Comparison of ENCODE assay signal across 10 mouse cellular contexts in the genomic region with DNA sequence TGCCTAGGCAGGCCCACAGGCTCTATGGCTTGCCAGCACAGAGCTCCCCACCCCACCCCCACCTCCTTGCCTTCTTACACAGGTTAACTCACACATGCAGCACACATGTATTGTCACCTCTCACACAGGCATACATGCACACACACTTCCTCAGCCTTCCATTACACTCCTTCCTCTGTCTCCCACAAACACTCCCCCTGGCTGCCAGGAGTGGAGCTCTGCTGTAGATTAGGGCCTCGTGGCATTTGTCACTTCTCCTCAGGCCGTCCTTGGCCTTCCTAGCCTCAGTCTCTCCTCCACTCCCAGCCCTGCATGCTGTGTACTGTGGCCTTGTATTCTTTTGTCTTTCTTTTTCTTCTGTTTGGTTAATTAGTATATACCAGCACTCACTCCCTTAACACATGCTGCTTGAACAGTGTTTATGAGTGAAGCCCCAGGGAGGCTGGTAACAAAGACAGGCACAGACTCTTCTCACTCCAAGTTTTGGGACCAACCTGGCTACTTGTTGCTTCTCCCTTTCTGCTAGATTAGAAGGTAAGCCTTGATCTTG. TPM values are rescaled to one million over a fixed set of nuclear protein-coding genes. Genes with fewer than 3 reads are reported as not detected.
DNase-seq lines count a peak whose midpoint lies in the region; ATAC-seq lines count a peak whose summit lies in the region.
"Had no signal": no experiment of that assay in that cellular context is flagged by ENCODE, and none has a peak within 500 bp of the region (broad histone marks: within the 10 kb centered on the region; RNA-seq: fewer than 3 reads in every experiment).

No protein-coding gene starts in this region.

- H3K27me3 ChIP-seq in heart, embryonic 14.5 days (ENCODE audit: control insufficient read depth, insufficient read depth, low read length), result no peaks in the 10 kb centered on the region
- H3K27me3 ChIP-seq in megakaryocyte, embryonic 14.5 days (replicated peaks), result no peaks in the 10 kb centered on the region
- no peaks in the 10 kb centered on the region for H3K27me3 ChIP-seq in hindbrain, embryonic 13.5 days
- no peaks in the 10 kb centered on the region for H3K27me3 ChIP-seq in stomach, embryonic 14.5 days (ENCODE audit: control insufficient read depth, insufficient read depth, low read length)
- H3K27me3 ChIP-seq: Patski had no signal

- no peak for DNase-seq in heart, adult 8-10 months (ENCODE audit: low spot score)
- DNase-seq in yolk sac, embryonic 10.5 days (ENCODE audit: low spot score), result no peak
- no peak for DNase-seq in spleen, postnatal 36 days (ENCODE audit: low spot score in 2 of 2)
- DNase-seq: cerebellum, adult 11-12 months had no signal

- peak overlapping the region; percentile 54 for H3K9ac ChIP-seq in heart, embryonic 14.5 days (ENCODE audit: low read length)
- H3K9ac ChIP-seq in hindbrain, embryonic 13.5 days, result no peak overlapping the region
- no peak overlapping the region for H3K9ac ChIP-seq in stomach, embryonic 14.5 days (replicated peaks; ENCODE audit: low read depth, low read length)

- no peaks in the 10 kb centered on the region for H3K9me3 ChIP-seq in heart, embryonic 14.5 days (ENCODE audit: control insufficient read depth, low read length)
- no peaks in the 10 kb centered on the region for H3K9me3 ChIP-seq in megakaryocyte, embryonic 14.5 days
- no peaks in the 10 kb centered on the region for H3K9me3 ChIP-seq in hindbrain, embryonic 13.5 days
- no peaks in the 10 kb centered on the region for H3K9me3 ChIP-seq in stomach, embryonic 14.5 days (ENCODE audit: control insufficient read depth, low read depth, low read length)

- ATAC-seq in heart, embryonic 14.5 days (ENCODE audit: insufficient number of reproducible peaks, insufficient read depth, low FRiP score, low read depth), result no peak
- no peak for ATAC-seq in megakaryocyte, adult 5-6 weeks (ENCODE audit: poor library complexity, severe bottlenecking)
- ATAC-seq in hindbrain, embryonic 13.5 days (ENCODE audit: low FRiP score), result no peak
- ATAC-seq in stomach, embryonic 14.5 days (ENCODE audit: insufficient number of reproducible peaks, insufficient read depth, low FRiP score, low read depth), result no peak
- ATAC-seq: Patski had no signal

- peak overlapping the region in 1 of 2 experiments; percentile 79; a peak in 1 of 4 replicates for H3K27ac ChIP-seq in heart, embryonic 14.5 days (replicated peaks in 1 of 2; ENCODE audit: control insufficient read depth in 1 of 2, insufficient read depth in 1 of 2, low read depth in 2 of 2, low read length in 2 of 2)
- peak overlapping the region; percentile 83 for H3K27ac ChIP-seq in hindbrain, embryonic 13.5 days
- peak overlapping the region; percentile 75; the same call in 1 of the 2 replicates for H3K27ac ChIP-seq in stomach, embryonic 14.5 days (ENCODE audit: low read length)

- WGBS in heart, embryonic 14.5 days, result 2% methylated on average over 2 of the region's 2 CpGs
- WGBS in hindbrain, embryonic 13.5 days, result 20% methylated on average over 2 of the region's 2 CpGs
- WGBS in stomach, embryonic 14.5 days, result 39% methylated on average over 2 of the region's 2 CpGs

- peaks cover 54 to 78% of the 10 kb centered on the region in 2 experiments for H3K4me1 ChIP-seq in heart, embryonic 14.5 days (ENCODE audit: control insufficient read depth in 2 of 2, insufficient read depth in 2 of 2, low read length in 2 of 2)
- H3K4me1 ChIP-seq in megakaryocyte, embryonic 14.5 days, result peaks cover 100% of the 10 kb centered on the region
- H3K4me1 ChIP-seq in hindbrain, embryonic 13.5 days (replicated peaks), result peaks cover 76% of the 10 kb centered on the region
- peaks cover 54% of the 10 kb centered on the region for H3K4me1 ChIP-seq in stomach, embryonic 14.5 days (ENCODE audit: control insufficient read depth, insufficient read depth, low read length)

- no peak overlapping the region for H3K4me3 ChIP-seq in heart, embryonic 14.5 days (ENCODE audit: control insufficient read depth in 1 of 2, insufficient read depth in 1 of 2, low read depth in 1 of 2, low read length in 2 of 2)
- peak overlapping the region; percentile 83 for H3K4me3 ChIP-seq in megakaryocyte, embryonic 14.5 days (replicated peaks)
- no peak overlapping the region for H3K4me3 ChIP-seq in hindbrain, embryonic 13.5 days
- H3K4me3 ChIP-seq in stomach, embryonic 14.5 days (ENCODE audit: low read depth, low read length), result no peak overlapping the region

- H3K36me3 ChIP-seq in heart, embryonic 14.5 days (ENCODE audit: control insufficient read depth, insufficient read depth, low read length), result peaks cover 16% of the 10 kb centered on the region
- H3K36me3 ChIP-seq in megakaryocyte, embryonic 14.5 days (replicated peaks; ENCODE audit: low read length), result peaks cover 91% of the 10 kb centered on the region
- H3K36me3 ChIP-seq in hindbrain, embryonic 13.5 days, result peaks cover 9% of the 10 kb centered on the region
- H3K36me3 ChIP-seq in stomach, embryonic 14.5 days (ENCODE audit: control insufficient read depth, insufficient read depth, low read length), result no peaks in the 10 kb centered on the region; the same call in 1 of the 2 replicates

- H3K4me2 ChIP-seq in heart, embryonic 14.5 days (ENCODE audit: low read length), result no peak overlapping the region
- no peak overlapping the region for H3K4me2 ChIP-seq in hindbrain, embryonic 13.5 days
- no peak overlapping the region for H3K4me2 ChIP-seq in stomach, embryonic 14.5 days (replicated peaks; ENCODE audit: low read depth, low read length)

RNA-seq across cellular contexts. Expression of a gene that starts 15.8 kb away (rescaled TPM):
- polyA plus RNA-seq in heart, embryonic 14.5 days (2014; fragmentation: Nextera tagmentation; extraction: Ambion mirVana), result 7.1 and 9.0 TPM in 2 replicates
- 10 to 100 TPM; 37.5 to 52.5 (median 45.0) TPM for total RNA-seq in heart, adult 8-10 months (2022)
- 42.4 and 114 TPM in 2 replicates for polyA plus RNA-seq in megakaryocyte, embryonic 14.5 days (2012; ENCODE audit: insufficient read depth, low replicate concordance)
- 3.0 and 4.4 TPM in 2 replicates for total RNA-seq in megakaryocyte, adult 5-6 weeks (2015)
- 0.77 and 3.6 TPM in 2 replicates for total RNA-seq in megakaryocyte, adult 5-6 weeks (2017)
- 11.0 and 12.5 TPM in 2 replicates for polyA plus RNA-seq in hindbrain, embryonic 13.5 days (2015; fragmentation: Nextera tagmentation; extraction: Ambion mirVana)
- 10.3 and 10.7 TPM in 2 replicates for polyA plus RNA-seq in stomach, embryonic 14.5 days (2014; fragmentation: Nextera tagmentation; extraction: Ambion mirVana)

RNA-seq across cellular contexts. Expression of a gene that starts 53.0 kb away (rescaled TPM):
- 0.18 and 0.74 TPM in 2 replicates for polyA plus RNA-seq in heart, embryonic 14.5 days (2014; fragmentation: Nextera tagmentation; extraction: Ambion mirVana)
- 1 to 10 TPM in 1 of 4 experiments, under 1 TPM in 3; 0.14 to 2.5 (median 0.49) TPM for total RNA-seq in heart, adult 8-10 months (2022)
- polyA plus RNA-seq in megakaryocyte, embryonic 14.5 days (2012; ENCODE audit: insufficient read depth, low replicate concordance), result 4.8 TPM in 1 of 2 replicates, not detected in the other
- 108 and 116 TPM in 2 replicates for total RNA-seq in megakaryocyte, adult 5-6 weeks (2015)
- 111 and 112 TPM in 2 replicates for total RNA-seq in megakaryocyte, adult 5-6 weeks (2017)
- polyA plus RNA-seq in hindbrain, embryonic 13.5 days (2015; fragmentation: Nextera tagmentation; extraction: Ambion mirVana), result 0.13 TPM in 1 of 2 replicates, not detected in the other
- polyA plus RNA-seq in stomach, embryonic 14.5 days (2014; fragmentation: Nextera tagmentation; extraction: Ambion mirVana), result 0.13 and 0.19 TPM in 2 replicates
- polyA plus RNA-seq: Patski had no signal
